Mouse (Mus musculus): Measurements from ENCODE around the gene Plcb1. TPM values are rescaled to one million over a fixed set of nuclear protein-coding genes. Genes with fewer than 3 reads are reported as not detected.
A peak's percentile ranks its signal among the peaks of the same experiment; 100 is the strongest.

Plcb1 gene
- polyA plus RNA-seq, 1 experiment from 2014 or later: 30.1 TPM

DNA sequence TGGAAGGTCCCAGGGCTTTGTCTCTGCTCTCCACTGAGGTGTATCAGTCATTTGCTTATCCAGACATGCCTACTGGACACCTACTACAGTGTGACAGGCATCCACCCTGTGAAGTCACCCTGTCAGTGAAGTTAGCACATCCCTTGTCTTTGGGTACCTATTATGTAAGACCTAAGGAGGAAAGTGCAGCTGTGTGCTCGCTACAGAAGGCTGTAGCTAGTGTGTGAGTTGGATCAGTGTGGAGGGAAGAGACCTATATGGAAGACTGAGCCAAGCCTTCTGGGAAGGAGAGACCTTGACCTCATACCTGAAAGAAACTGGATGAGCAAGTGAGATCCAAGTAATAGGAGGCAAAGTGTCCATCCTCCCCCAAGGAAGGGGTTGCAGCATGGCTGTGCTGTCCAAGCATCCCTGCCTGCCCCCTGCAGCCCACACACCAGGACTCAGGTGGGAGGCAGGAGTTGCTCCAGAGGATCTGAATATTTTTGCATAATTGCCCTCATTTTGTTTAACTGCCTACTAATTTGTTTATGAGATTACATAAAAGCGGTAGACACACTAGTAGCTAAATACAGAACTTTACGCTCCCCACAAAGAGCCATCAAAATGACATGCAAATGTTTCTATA, 328.7 kb downstream of the Plcb1 start:
- no peak for ATAC-seq (replicated peaks; ENCODE audit: low FRiP score)
- H3K9ac ChIP-seq: no peak overlapping the region
- H3K4me2 ChIP-seq: no peak overlapping the region
- no peaks in the 10 kb centered on the region for H3K9me3 ChIP-seq (replicated peaks)
- H3K27me3 ChIP-seq: no peaks in the 10 kb centered on the region
- H3K4me1 ChIP-seq: no peaks in the 10 kb centered on the region
- H3K27ac ChIP-seq: no peak overlapping the region
- no peaks in the 10 kb centered on the region for H3K36me3 ChIP-seq
- WGBS: 87% methylated on average over 3 of the region's 3 CpGs
- H3K4me3 ChIP-seq (replicated peaks): no peak overlapping the region

DNA sequence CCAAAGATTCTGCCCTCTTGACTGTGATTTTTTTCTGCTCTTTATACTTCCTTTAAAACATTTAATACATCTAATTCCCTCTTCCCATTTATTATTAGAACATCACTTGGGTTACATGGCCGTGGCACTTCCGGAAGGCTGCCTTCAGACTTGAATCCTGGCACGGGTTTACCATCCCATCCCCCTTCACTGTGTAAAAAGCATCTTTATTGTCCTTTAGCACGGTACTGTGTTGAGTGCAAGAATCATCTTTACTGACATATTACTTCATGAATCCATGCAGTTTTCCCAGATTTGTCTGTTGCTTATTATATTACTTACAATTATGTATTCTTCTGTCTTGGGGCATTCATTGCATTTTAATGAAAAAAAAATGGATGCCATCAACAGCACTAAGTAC, 337.2 kb downstream of the Plcb1 start:
- no peak for ATAC-seq (replicated peaks; ENCODE audit: low FRiP score)
- no peak overlapping the region for H3K27ac ChIP-seq
- H3K4me3 ChIP-seq (replicated peaks): no peak overlapping the region

DNA sequence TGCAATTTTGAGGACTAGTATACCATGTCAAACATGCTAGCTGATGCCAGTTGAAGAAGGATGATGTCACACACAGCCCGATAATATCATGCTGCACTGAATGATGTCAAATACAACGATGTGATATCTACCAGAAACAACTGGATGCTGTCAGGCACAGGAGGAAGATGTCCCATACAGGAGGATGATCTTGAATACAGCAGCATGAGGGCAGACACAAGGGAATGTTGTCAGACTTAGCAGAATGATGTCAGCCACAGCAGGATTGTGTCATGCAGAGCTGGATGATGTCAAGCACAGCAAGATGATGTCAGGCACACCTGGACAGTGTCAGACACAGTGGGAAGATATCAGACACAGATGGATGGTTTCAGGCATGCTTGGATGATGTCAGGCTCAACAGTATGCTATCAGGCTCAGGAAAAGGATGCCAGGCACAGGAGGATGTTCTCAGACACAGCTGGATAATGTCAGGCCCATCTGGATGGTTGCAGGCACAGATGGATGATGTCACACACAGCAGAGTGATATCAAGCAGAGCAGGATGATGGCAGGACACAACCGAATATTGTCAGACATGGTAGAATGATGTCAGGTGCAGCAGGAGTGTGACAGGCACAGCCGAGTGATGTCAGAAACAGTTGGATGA, 338.0 kb downstream of the Plcb1 start:
- H3K27me3 ChIP-seq: no peaks in the 10 kb centered on the region
- H3K27ac ChIP-seq: no peak overlapping the region
- no peaks in the 10 kb centered on the region for H3K9me3 ChIP-seq (replicated peaks)
- no peak overlapping the region for H3K4me3 ChIP-seq (replicated peaks)
- H3K4me2 ChIP-seq: no peak overlapping the region
- H3K4me1 ChIP-seq: no peaks in the 10 kb centered on the region
- H3K36me3 ChIP-seq: no peaks in the 10 kb centered on the region
- ATAC-seq (replicated peaks; ENCODE audit: low FRiP score): no peak; the same call in 1 of the 2 replicates
- H3K9ac ChIP-seq: no peak overlapping the region
- 65% methylated on average over 4 of the region's 4 CpGs for WGBS

More for the DNA sequence above, 337.2 kb downstream of the Plcb1 start:
- Histone ChIP-seq H3K36me3 (no peaks in the 10 kb centered on the region), H3K4me2 (no peak overlapping the region), H3K27me3 (no peaks in the 10 kb centered on the region), H3K9me3 (replicated peaks) (no peaks in the 10 kb centered on the region), H3K9ac (no peak overlapping the region), H3K4me1 (no peaks in the 10 kb centered on the region)
- 82% methylated on average over 4 of the region's 4 CpGs for whole genome bisulfite sequencing

DNA sequence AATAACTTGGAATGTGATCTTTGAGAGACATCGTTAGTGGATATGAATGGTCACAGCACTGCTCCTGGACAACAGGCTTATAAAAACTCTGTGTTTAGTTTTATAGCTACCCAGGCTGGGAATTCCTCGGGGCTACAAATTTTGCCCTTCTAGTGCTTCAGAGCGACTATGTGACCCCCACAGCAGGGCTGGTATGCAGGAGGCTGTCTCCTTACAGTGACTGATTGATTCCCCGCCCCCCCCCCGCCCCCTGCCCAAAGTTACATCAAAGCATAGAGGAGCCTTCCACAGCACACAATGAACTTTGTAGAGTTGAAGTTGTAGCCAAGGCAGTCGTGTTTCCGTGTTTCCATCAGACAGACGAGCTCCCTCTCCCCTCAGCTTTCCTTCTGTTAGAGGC, 354.7 kb downstream of the Plcb1 start:
- WGBS: 3% methylated on average over 8 of the region's 8 CpGs

DNA sequence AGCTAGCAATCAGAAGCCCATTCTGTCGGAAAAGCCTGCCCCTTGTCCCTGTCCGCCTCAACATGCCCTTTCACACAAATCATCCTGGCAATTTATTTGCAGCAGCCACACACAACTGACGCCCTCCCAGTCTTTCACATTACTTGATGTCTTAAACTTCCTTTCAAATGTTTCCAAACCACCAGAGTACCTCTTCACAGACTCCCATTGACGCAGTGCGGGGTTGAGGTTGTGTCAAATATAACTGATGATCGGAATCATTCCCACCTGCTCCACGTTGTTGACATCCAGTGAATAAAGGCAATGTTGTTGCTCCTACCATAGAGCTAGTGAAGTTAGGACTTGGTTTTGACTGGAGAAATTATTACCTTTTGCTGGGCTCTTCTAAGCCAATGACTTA, 366.4 kb downstream of the Plcb1 start:
- ATAC-seq (replicated peaks; ENCODE audit: low FRiP score): peak; percentile 22; the same call in 1 of the 2 replicates
- 40% methylated on average over 7 of the region's 7 CpGs for WGBS

More for the DNA sequence above, 354.7 kb downstream of the Plcb1 start:
- Histone ChIP-seq H3K27me3 (no peaks in the 10 kb centered on the region), H3K36me3 (no peaks in the 10 kb centered on the region), H3K9ac (no peak overlapping the region), H3K4me2 (peak overlapping the region; percentile 39), H3K4me3 (replicated peaks) (no peak overlapping the region), H3K9me3 (replicated peaks) (no peaks in the 10 kb centered on the region), H3K4me1 (peaks cover 10% of the 10 kb centered on the region), H3K27ac (no peak overlapping the region)
- no peak for ATAC-seq (replicated peaks; ENCODE audit: low FRiP score)

DNA sequence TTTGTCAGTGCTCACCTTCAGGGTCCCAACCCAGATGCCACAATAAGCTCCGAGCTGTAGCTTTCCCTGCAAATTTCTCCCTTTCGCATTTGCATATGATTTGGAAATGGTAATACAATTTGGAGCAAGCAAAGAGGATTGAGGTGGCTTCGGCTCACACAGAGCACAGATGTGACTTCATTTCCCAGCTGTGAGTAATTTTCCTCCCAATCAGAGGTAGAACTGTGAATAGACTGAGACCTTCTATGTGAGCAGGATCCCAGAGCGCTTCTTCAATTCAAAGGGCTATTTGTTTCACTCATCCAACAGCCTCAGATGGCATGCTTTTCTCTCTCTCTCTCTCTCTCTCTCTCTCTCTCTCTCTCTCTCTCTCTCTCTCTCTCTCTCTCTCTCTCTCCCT, 367.4 kb downstream of the Plcb1 start:
- no peaks in the 10 kb centered on the region for H3K36me3 ChIP-seq
- no peak overlapping the region for H3K4me2 ChIP-seq
- no peak for ATAC-seq (replicated peaks; ENCODE audit: low FRiP score)
- 75% methylated on average over 4 of the region's 4 CpGs for WGBS
- H3K9me3 ChIP-seq (replicated peaks): no peaks in the 10 kb centered on the region
- no peak overlapping the region for H3K27ac ChIP-seq
- H3K4me3 ChIP-seq (replicated peaks): no peak overlapping the region
- H3K9ac ChIP-seq: no peak overlapping the region
- 0 out of 2 replicates have a peak, but pooled peaks cover 10% of the 10 kb centered on the region for H3K4me1 ChIP-seq
- H3K27me3 ChIP-seq: no peaks in the 10 kb centered on the region

More for the DNA sequence above, 366.4 kb downstream of the Plcb1 start:
- 0 out of 2 replicates have a peak, but pooled peaks cover 10% of the 10 kb centered on the region for H3K4me1 ChIP-seq
- no peak overlapping the region for H3K4me2 ChIP-seq
- no peak overlapping the region for H3K27ac ChIP-seq
- no peaks in the 10 kb centered on the region for H3K27me3 ChIP-seq
- H3K9me3 ChIP-seq (replicated peaks): no peaks in the 10 kb centered on the region
- H3K4me3 ChIP-seq (replicated peaks): no peak overlapping the region
- H3K9ac ChIP-seq: no peak overlapping the region
- H3K36me3 ChIP-seq: no peaks in the 10 kb centered on the region

DNA sequence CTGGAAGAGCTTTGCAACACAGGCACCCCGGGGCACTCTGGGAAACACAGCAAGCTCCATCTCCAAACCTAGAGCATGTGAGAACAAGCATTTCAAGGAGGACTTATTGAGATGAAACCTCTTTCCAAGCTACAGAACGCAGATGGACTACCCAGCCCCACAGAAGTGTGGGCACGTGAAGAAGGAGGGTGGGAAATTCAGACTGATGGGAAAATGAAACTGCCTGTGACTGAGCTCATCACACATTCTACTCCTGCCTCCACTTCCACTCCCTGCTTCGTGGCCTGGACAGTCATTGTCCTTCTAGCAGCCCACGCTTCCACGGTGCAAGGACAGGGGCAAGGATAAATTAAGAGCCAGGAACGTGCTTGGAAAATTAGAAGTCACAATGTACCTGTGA, 370.2 kb downstream of the Plcb1 start:
- ATAC-seq (replicated peaks; ENCODE audit: low FRiP score): no peak
- 85% methylated on average over 7 of the region's 7 CpGs for WGBS
- Histone ChIP-seq H3K27me3 (no peaks in the 10 kb centered on the region), H3K9me3 (replicated peaks) (no peaks in the 10 kb centered on the region), H3K4me1 (0 out of 2 replicates have a peak, but pooled peaks cover 10% of the 10 kb centered on the region), H3K36me3 (no peaks in the 10 kb centered on the region), H3K27ac (no peak overlapping the region), H3K4me2 (no peak overlapping the region), H3K4me3 (replicated peaks) (no peak overlapping the region), H3K9ac (no peak overlapping the region)

DNA sequence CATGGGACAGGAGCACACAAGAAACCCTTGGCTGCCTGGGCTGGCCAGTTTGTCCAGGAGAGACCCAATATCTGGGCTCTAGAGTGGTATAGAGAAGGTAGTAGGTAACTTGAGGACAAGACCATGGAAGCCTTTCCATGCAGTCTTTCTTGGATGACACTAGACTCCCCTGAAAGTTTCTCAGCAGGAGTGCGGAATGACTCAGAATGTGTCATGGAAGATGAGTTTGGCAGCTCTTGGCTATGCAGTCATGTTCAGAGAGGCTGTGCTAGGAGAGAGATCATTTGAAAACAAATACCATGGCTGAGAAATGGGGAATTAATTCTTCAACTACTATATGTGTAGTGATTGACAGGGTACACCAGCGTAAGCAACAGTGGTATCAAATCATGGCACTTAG, 372.1 kb downstream of the Plcb1 start:
- Histone ChIP-seq H3K9ac (no peak overlapping the region), H3K36me3 (no peaks in the 10 kb centered on the region), H3K9me3 (replicated peaks) (no peaks in the 10 kb centered on the region), H3K4me2 (no peak overlapping the region), H3K27me3 (no peaks in the 10 kb centered on the region), H3K4me1 (0 out of 2 replicates have a peak, but pooled peaks cover under 1% of the 10 kb centered on the region), H3K4me3 (replicated peaks) (no peak overlapping the region), H3K27ac (no peak overlapping the region)
- WGBS: 90% methylated on average over 2 of the region's 2 CpGs
- no peak for ATAC-seq (replicated peaks; ENCODE audit: low FRiP score)

DNA sequence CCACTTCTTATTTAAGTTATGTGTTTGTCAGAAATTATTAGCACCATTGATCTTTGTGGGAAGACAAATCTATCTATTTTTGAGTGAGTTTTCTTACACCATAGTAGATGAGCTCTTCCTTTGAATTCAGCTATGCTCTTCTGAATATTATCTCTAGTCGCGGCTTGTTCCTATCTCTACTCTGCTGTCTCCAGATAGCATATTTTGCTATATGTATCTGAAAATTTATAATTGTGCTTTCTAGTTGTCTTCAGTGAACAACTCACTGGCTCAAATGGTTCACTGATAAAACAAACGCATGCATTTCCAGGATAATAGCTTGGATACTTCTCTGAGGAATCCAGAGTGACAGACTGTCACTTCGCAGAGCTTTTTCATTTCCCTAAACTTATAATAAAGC, 375.8 kb downstream of the Plcb1 start:
- Histone ChIP-seq H3K9me3 (replicated peaks) (no peaks in the 10 kb centered on the region), H3K36me3 (no peaks in the 10 kb centered on the region), H3K9ac (no peak overlapping the region), H3K4me1 (no peaks in the 10 kb centered on the region), H3K4me3 (replicated peaks) (no peak overlapping the region), H3K4me2 (no peak overlapping the region), H3K27me3 (no peaks in the 10 kb centered on the region), H3K27ac (no peak overlapping the region)
- WGBS: 87% methylated on average over 4 of the region's 4 CpGs
- ATAC-seq (replicated peaks; ENCODE audit: low FRiP score): no peak

DNA sequence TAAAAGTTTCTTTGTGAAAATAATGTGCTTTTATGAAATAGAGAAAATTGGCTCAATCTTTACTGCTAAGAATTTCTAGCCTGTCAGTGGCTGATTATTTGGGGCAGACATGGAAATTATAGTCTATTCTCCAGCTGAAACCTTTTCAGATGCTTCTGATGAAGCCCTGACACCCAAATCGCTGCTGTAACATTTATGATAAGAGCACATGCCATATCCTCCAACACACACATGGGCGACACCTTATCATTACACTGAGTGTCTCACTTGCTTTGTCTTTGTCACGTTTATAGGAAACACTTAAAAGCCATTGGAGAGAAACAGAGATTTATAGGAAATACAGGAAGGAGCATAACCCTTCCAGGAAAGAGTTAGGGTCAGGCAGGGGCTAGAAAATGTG, 379.6 kb downstream of the Plcb1 start:
- WGBS: 51% methylated on average over 3 of the region's 3 CpGs
- no peak for ATAC-seq (replicated peaks; ENCODE audit: low FRiP score)

DNA sequence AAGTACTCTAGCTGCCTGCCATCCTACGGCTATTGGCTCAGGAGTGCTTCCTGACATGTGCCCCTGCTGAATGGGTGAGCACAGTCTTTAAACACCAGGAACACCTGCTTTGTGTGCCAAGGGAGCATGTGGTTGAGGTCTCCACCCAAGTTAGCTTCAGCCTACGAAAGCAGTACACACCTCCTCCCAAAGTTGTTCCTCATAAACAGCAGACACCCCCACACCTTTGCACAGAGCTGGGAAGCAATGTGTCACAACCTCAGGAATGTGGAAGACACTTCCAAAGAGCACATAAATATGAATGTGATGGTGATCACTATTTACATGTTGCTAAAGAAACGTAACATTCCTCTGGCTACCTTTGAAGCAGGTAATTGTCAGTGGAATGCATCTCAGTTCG, 389.7 kb downstream of the Plcb1 start:
- no peak overlapping the region for H3K9ac ChIP-seq
- H3K27me3 ChIP-seq: no peaks in the 10 kb centered on the region
- no peaks in the 10 kb centered on the region for H3K36me3 ChIP-seq
- no peaks in the 10 kb centered on the region for H3K9me3 ChIP-seq (replicated peaks)
- no peak for ATAC-seq (replicated peaks; ENCODE audit: low FRiP score)
- no peak overlapping the region for H3K4me3 ChIP-seq (replicated peaks)
- H3K27ac ChIP-seq: no peak overlapping the region
- H3K4me2 ChIP-seq: no peak overlapping the region
- WGBS: 76% methylated on average over 4 of the region's 4 CpGs
- H3K4me1 ChIP-seq: 0 out of 2 replicates have a peak, but pooled peaks cover under 1% of the 10 kb centered on the region

More for the DNA sequence above, 379.6 kb downstream of the Plcb1 start:
- Histone ChIP-seq H3K4me1 (0 out of 2 replicates have a peak, but pooled peaks cover 7% of the 10 kb centered on the region), H3K36me3 (no peaks in the 10 kb centered on the region), H3K4me3 (replicated peaks) (no peak overlapping the region), H3K4me2 (no peak overlapping the region), H3K27ac (no peak overlapping the region), H3K9me3 (replicated peaks) (no peaks in the 10 kb centered on the region), H3K9ac (no peak overlapping the region), H3K27me3 (no peaks in the 10 kb centered on the region)

DNA sequence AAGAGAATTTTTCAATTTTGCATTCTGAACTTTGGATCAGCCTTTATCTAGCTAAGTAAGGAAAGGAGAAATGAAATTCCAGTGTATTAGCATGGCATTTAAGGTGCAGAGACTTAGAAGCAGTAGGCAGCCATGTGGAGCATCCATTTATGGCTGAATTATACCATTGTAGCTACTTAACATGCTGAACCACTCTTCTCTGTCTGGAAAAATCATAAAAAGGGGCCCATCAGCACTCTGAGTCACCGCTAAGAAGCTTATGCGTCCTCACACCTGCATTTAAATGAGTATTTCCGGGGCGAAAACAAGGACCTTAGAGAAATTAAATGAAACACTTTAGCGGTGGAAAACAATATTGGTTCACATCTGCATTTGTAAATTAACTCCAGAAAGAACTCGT, 401.8 kb downstream of the Plcb1 start:
- no peak overlapping the region for H3K4me3 ChIP-seq (replicated peaks)
- no peaks in the 10 kb centered on the region for H3K27me3 ChIP-seq
- H3K9ac ChIP-seq: no peak overlapping the region
- no peak for ATAC-seq (replicated peaks; ENCODE audit: low FRiP score)
- no peaks in the 10 kb centered on the region for H3K4me1 ChIP-seq
- H3K36me3 ChIP-seq: no peaks in the 10 kb centered on the region
- H3K27ac ChIP-seq: 0 out of 2 replicates have a peak overlapping the region, but pooled peaks have one; percentile 13
- 73% methylated on average over 6 of the region's 6 CpGs for WGBS
- no peaks in the 10 kb centered on the region for H3K9me3 ChIP-seq (replicated peaks)
- H3K4me2 ChIP-seq: no peak overlapping the region

All from kidney, embryonic 15.5 days (tissue).